Mouse (Mus musculus): ENCODE measurements at regions not wholly inside any gene's neighbourhood (a gene's known extent, or its start where the extent isn't known, plus 50 kb on each side); places are given as distances from the start of the nearest gene placed in this dataset.

GRCm38 (mm10) chr12:35640911-35641345 is 106.1 kb upstream of the Ahr start:
- DNase-seq (ENCODE audit: low spot score in 2 of 2): no peak

GRCm38 (mm10) chr12:35623484-35623883 is 88.6 kb upstream of the Ahr start:
- no peak for DNase-seq (ENCODE audit: low spot score in 2 of 2)

- no peak for DNase-seq (ENCODE audit: low spot score in 2 of 2)
Observed at GRCm38 (mm10) chr12:35614885-35615284, 80.0 kb upstream of the Ahr start.

- DNase-seq (ENCODE audit: low spot score in 2 of 2): peak in 1 of 2 experiments; percentile 12
Observed at GRCm38 (mm10) chr12:35607652-35608051, 72.8 kb upstream of the Ahr start.

GRCm38 (mm10) chr12:35603742-35604141 is 68.9 kb upstream of the Ahr start:
- DNase-seq (ENCODE audit: low spot score in 2 of 2): no peak

GRCm38 (mm10) chr12:35602589-35602988 is 67.8 kb upstream of the Ahr start:
- DNase-seq (ENCODE audit: low spot score in 2 of 2): no peak

GRCm38 (mm10) chr12:35598298-35598697 is 63.5 kb upstream of the Ahr start:
- no peak for DNase-seq (ENCODE audit: low spot score in 2 of 2)

GRCm38 (mm10) chr12:35592866-35593265 is 58.0 kb upstream of the Ahr start:
- DNase-seq (ENCODE audit: low spot score in 2 of 2): no peak

All from urinary bladder, postnatal 36 days (tissue).